Mouse (Mus musculus) cerebellum, adult 8-10 months (tissue): Measurements from ENCODE around the gene Olfr46.
"Not testable (repeated sequence)": the region's sequence is repeated elsewhere in the genome, so short reads cannot be mapped to it uniquely, and the experiment has no call there.

Experiments used
- DNase-seq: peaks from one replicate; pipeline ENCODE4 v3.0.0; 2022

The Olfr46 gene

DNA sequence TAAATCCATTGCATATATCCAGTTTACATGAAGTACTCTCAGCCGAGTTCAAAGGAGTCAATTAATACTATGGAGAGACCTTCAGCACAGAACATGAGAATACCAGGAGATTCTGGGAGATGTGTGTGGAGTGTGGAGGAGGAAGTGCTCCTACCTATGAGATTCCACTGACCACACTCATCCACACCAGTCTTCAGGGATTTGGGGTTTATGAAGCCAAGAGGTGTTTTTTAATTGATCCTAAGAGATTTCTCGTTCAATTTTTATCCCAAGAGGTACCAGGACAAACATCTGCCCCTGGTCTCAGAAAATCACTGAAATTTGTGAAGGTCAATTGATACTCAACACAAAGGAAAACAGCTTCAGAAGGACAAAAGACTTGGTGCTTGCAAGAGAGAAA, at the start of gene Olfr46:
Olfr46 (plus strand) TSS at position 301 of the 400 bp plus-strand sequence.
- not testable (repeated sequence) for DNase-seq

DNA sequence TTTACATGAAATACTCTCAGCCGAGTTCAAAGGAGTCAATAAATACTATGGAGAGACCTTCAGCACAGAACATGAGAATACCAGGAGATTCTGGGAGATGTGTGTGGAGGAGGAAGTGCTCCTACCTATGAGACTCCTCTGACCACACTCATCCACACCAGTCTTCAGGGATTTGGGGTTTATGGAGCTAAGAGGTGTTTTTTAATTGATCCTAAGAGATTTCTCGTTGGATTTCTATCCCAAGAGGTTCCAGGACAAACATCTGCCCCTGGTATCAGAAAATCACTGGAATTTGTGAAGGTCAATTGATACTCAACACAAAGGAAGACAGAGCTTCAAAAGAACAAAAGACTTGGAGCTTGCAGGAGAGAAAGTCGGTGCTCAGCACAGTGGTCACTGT, 33.5 kb upstream of the Olfr46 start, which contains the start of gene Olfr538:
Olfr538 (plus strand) TSS at position 301 of the 400 bp plus-strand sequence.
- DNase-seq: no peak

DNA sequence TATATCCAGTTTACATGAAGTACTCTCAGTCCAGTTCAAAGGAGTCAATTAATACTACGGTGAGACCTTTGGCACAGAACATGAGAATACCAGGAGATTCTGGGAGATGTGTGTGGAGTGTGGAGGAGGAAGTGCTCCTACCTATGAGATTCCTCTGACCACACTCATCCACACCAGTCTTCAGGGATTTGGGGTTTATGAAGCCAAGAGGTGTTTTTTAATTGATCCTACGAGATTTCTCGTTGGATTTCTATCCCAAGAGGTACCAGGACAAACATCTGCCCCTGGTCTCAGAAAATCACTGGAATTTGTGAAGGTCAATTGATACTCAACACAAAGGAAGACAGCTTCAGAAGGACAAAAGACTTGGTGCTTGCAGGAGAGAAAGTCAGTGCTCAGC, 27.6 kb downstream of the Olfr46 start, which contains the start of gene Olfr61:
Olfr61 (plus strand) TSS at position 301 of the 400 bp plus-strand sequence.
- DNase-seq: not testable (repeated sequence)

DNA sequence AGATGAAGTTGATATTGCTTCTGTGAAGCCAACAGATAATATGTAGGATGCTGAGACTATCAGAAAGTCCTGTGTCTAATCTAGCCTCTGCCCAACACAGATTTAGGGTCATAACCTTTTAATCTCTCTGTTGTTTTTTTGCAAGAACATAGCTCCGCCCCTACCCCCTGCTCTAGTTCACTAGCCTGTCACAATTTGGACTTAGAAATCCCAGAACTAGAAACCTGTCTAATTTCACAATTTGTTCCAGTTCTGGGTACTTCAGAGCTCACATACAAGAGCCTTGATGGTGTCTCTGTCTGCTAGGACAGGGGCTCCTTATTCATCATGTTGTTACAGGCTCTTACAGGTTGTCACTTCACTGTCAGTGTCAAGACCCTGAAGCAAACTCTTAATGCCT, 29.5 kb downstream of the Olfr46 start:
- no peak for DNase-seq

DNA sequence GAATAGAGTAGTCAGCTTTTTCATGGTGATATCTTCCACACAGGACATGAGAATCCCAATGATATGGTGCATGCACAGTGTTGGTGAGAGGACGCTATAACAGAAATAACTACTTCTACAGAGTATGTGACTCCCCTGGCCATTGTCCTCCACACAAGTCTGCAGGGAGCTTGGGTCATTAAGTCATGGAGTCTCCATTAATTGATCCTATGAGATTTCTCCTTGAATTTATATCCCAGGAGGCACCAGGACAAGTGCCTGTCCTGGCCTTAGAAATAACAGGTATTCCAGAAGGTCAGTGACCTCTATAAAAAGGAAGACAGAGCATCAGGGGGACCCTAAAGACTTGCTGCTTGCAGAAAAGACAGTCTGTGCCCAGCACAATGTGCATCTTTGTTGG, 45.1 kb downstream of the Olfr46 start, which contains the start of gene Olfr53:
Olfr53 (plus strand) TSS at position 301 of the 400 bp plus-strand sequence.
- DNase-seq: no peak

DNA sequence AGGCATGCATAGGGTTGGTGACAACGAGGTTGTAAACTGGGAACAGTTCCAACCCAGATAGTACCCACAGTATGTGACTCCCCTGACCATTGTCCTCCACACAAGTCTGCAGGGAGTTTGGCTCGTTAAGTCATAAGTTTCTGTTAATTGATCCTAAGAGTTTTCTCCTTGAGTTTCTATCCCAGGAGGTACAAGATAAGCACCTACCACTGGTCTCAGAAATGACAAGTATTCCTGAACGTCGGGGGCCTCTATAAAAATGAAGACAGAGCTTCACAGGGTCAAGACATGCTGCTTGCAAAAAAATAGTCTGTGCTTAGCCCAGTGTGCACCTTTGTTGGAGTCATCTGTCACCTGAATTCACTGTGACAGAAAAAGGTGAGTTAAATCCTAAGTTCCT, 58.6 kb downstream of the Olfr46 start, which contains the start of gene Olfr539:
Olfr539 (plus strand) TSS at position 301 of the 400 bp plus-strand sequence.
- no peak for DNase-seq
